Mouse (Mus musculus) brown adipose tissue, adult 24 weeks (tissue): ENCODE data around the gene Pkdrej. TPM values are rescaled to one million over a fixed set of nuclear protein-coding genes. Genes with fewer than 3 reads are reported as not detected.

Source experiments
- H3K27ac ChIP-seq: fragments of 200-500 bp; replicated peaks from 2 replicates; pipeline ENCODE4 v1.5.1; 2012; ENCODE audit warnings: low read depth, mild to moderate bottlenecking, low read length
- H3K4me1 ChIP-seq: fragments of 200-500 bp; 2 replicates; pipeline ENCODE4 v1.6.1; 2012; ENCODE audit warnings: low read length, mixed read lengths; ENCODE audit not compliant: control insufficient read depth, insufficient read depth, insufficient read length
- H3K4me3 ChIP-seq: fragments of 200-500 bp; 2 replicates; pipeline ENCODE4 v1.5.1; 2012; ENCODE audit warnings: low read depth, mild to moderate bottlenecking, low read length, moderate library complexity; ENCODE audit not compliant: insufficient read depth
- polyA plus RNA-seq: library from polyadenylated mRNA; stranded (reverse); fragments of >200 nt; gene quantifications from 2 replicates; pipeline ENCODE4 v1.2.4, GENCODE M21; 2012; ENCODE audit not compliant: missing spikeins, insufficient read depth, insufficient read length

Gene Pkdrej
- polyA plus RNA-seq, 1 experiment: 0.28 TPM

GRCm38 (mm10) chr15:85768991-85769390 is 52.5 kb downstream of the Pkdrej start:
- peaks cover 3% of the 10 kb centered on the region for H3K4me1 ChIP-seq
- no peak overlapping the region for H3K4me3 ChIP-seq
- no peak overlapping the region for H3K27ac ChIP-seq

GRCm38 (mm10) chr15:85766677-85767076 is 54.9 kb downstream of the Pkdrej start:
- Histone ChIP-seq H3K27ac (no peak overlapping the region), H3K4me3 (no peak overlapping the region), H3K4me1 (peaks cover 3% of the 10 kb centered on the region)

- H3K27ac ChIP-seq: no peak overlapping the region
- H3K4me1 ChIP-seq: peaks cover 3% of the 10 kb centered on the region
- H3K4me3 ChIP-seq: no peak overlapping the region
Observed at GRCm38 (mm10) chr15:85765022-85765421, 56.5 kb downstream of the Pkdrej start.

Other genes with a start within 250 kb of the Pkdrej start
- gene Wnt7b, start 239.3 kb downstream of the Pkdrej start, polyA plus RNA-seq: not detected in 2 replicates
- gene Ppara, start 86.8 kb downstream of the Pkdrej start, polyA plus RNA-seq: 53.5 and 108 TPM in 2 replicates
- gene Cdpf1, start 10.0 kb downstream of the Pkdrej start, polyA plus RNA-seq: 27.8 and 29.8 TPM in 2 replicates
- gene Ttc38, start 10.6 kb upstream of the Pkdrej start, polyA plus RNA-seq: 24.6 and 30.6 TPM in 2 replicates
- gene Gtse1, start 38.0 kb upstream of the Pkdrej start, polyA plus RNA-seq: not detected in 2 replicates
- gene Trmu, start 57.6 kb upstream of the Pkdrej start, polyA plus RNA-seq: 18.3 and 32.4 TPM in 2 replicates
- gene Celsr1, start 212.0 kb upstream of the Pkdrej start, polyA plus RNA-seq: 0.20 TPM in 1 of 2 replicates, not detected in the other
- 12.1 and 13.5 TPM in 2 replicates for gene Gramd4, start 236.0 kb upstream of the Pkdrej start, polyA plus RNA-seq